Mouse (Mus musculus): ENCODE data around the gene Olfr1371. TPM values are rescaled to one million over a fixed set of nuclear protein-coding genes. Genes with fewer than 3 reads are reported as not detected.
"Not testable (repeated sequence)": the region's sequence is repeated elsewhere in the genome, so short reads cannot be mapped to it uniquely, and the experiment has no call there.

Gene Olfr1371
- total and polyA plus RNA-seq, 2 experiments from 2014 or later = not detected

GRCm38 (mm10) chr11:52223968-52224682 is 10.3 kb upstream of the Olfr1371 start:
- no peaks in the 10 kb centered on the region for H3K27me3 ChIP-seq (ENCODE audit: control insufficient read depth, insufficient read depth, low read length)
- no peak for DNase-seq (ENCODE audit: low spot score)
- 10% methylated on average over 19 of the region's 19 CpGs for WGBS
- H3K36me3 ChIP-seq (replicated peaks; ENCODE audit: control insufficient read depth, insufficient read depth, low read length) = no peaks in the 10 kb centered on the region
- peak; percentile 24; the same call in 1 of the 2 replicates for ATAC-seq (ENCODE audit: insufficient read depth, low read depth)
- H3K4me1 ChIP-seq (ENCODE audit: control insufficient read depth, insufficient read depth) = no peaks in the 10 kb centered on the region
- no peak overlapping the region for H3K27ac ChIP-seq (ENCODE audit: low read depth)
- peak overlapping the region; percentile 16 for H3K4me3 ChIP-seq (ENCODE audit: low read depth, low read length)
- peak overlapping the region; percentile 50 for H3K4me2 ChIP-seq (ENCODE audit: low read depth, low read length)
- H3K9me3 ChIP-seq (replicated peaks; ENCODE audit: control insufficient read depth, low read length) = no peaks in the 10 kb centered on the region
- TF ChIP-seq CTCF (IDR thresholded peaks at IDR 0.05; ENCODE audit: low read depth) (no peak), EP300 (IDR thresholded peaks at IDR 0.05; ENCODE audit: low read depth) (no peak)
- H3K9ac ChIP-seq (replicated peaks; ENCODE audit: low read depth, low read length) = no peak overlapping the region

GRCm38 (mm10) chr11:52222891-52223290 is 9.1 kb upstream of the Olfr1371 start:
- WGBS = 71% methylated on average over 6 of the region's 6 CpGs
- H3K4me1 ChIP-seq (ENCODE audit: control insufficient read depth, insufficient read depth) = no peaks in the 10 kb centered on the region
- H3K4me2 ChIP-seq (ENCODE audit: low read depth, low read length) = no peak overlapping the region
- no peak for TF ChIP-seq EP300 (IDR thresholded peaks at IDR 0.05; ENCODE audit: low read depth)
- peak; percentile 30 for TF ChIP-seq CTCF (IDR thresholded peaks at IDR 0.05; ENCODE audit: low read depth)
- DNase-seq (ENCODE audit: low spot score) = no peak
- H3K27ac ChIP-seq (ENCODE audit: low read depth) = no peak overlapping the region
- no peak for ATAC-seq (ENCODE audit: insufficient read depth, low read depth)
- no peak overlapping the region for H3K9ac ChIP-seq (replicated peaks; ENCODE audit: low read depth, low read length)
- H3K36me3 ChIP-seq (replicated peaks; ENCODE audit: control insufficient read depth, insufficient read depth, low read length) = no peaks in the 10 kb centered on the region
- no peaks in the 10 kb centered on the region for H3K9me3 ChIP-seq (replicated peaks; ENCODE audit: control insufficient read depth, low read length)
- no peak overlapping the region for H3K4me3 ChIP-seq (ENCODE audit: low read depth, low read length)
- H3K27me3 ChIP-seq (ENCODE audit: control insufficient read depth, insufficient read depth, low read length) = no peaks in the 10 kb centered on the region

GRCm38 (mm10) chr11:52221921-52222320 is 8.1 kb upstream of the Olfr1371 start:
- WGBS = 85% methylated on average over 6 of the region's 6 CpGs
- H3K4me3 ChIP-seq (ENCODE audit: low read depth, low read length); H3K36me3 ChIP-seq (replicated peaks; ENCODE audit: control insufficient read depth, insufficient read depth, low read length); H3K9me3 ChIP-seq (replicated peaks; ENCODE audit: control insufficient read depth, low read length); H3K27me3 ChIP-seq (ENCODE audit: control insufficient read depth, insufficient read depth, low read length); H3K27ac ChIP-seq (ENCODE audit: low read depth); ATAC-seq (ENCODE audit: insufficient read depth, low read depth); H3K9ac ChIP-seq (replicated peaks; ENCODE audit: low read depth, low read length); H3K4me1 ChIP-seq (ENCODE audit: control insufficient read depth, insufficient read depth); DNase-seq (ENCODE audit: low spot score); H3K4me2 ChIP-seq (ENCODE audit: low read depth, low read length): not testable (repeated sequence)

GRCm38 (mm10) chr11:52220282-52220681 is 6.5 kb upstream of the Olfr1371 start:
- Histone ChIP-seq H3K27me3 (ENCODE audit: control insufficient read depth, insufficient read depth, low read length) (no peaks in the 10 kb centered on the region), H3K36me3 (replicated peaks; ENCODE audit: control insufficient read depth, insufficient read depth, low read length) (no peaks in the 10 kb centered on the region), H3K9me3 (replicated peaks; ENCODE audit: control insufficient read depth, low read length) (no peaks in the 10 kb centered on the region), H3K4me3 (ENCODE audit: low read depth, low read length) (no peak overlapping the region), H3K4me1 (ENCODE audit: control insufficient read depth, insufficient read depth) (no peaks in the 10 kb centered on the region), H3K27ac (ENCODE audit: low read depth) (no peak overlapping the region), H3K4me2 (ENCODE audit: low read depth, low read length) (no peak overlapping the region), H3K9ac (replicated peaks; ENCODE audit: low read depth, low read length) (no peak overlapping the region)
- 9% methylated on average over 4 of the region's 4 CpGs for WGBS
- peak; percentile 85 for TF ChIP-seq CTCF (IDR thresholded peaks at IDR 0.05; ENCODE audit: low read depth)
- TF ChIP-seq EP300 (IDR thresholded peaks at IDR 0.05; ENCODE audit: low read depth) = no peak
- peak; percentile 60 for DNase-seq (ENCODE audit: low spot score)
- ATAC-seq (ENCODE audit: insufficient read depth, low read depth) = peak; percentile 72

GRCm38 (mm10) chr11:52196496-52197023 is 17.2 kb downstream of the Olfr1371 start:
- not testable (repeated sequence) for H3K4me2 ChIP-seq (ENCODE audit: low read depth, low read length); H3K27me3 ChIP-seq (ENCODE audit: control insufficient read depth, insufficient read depth, low read length); H3K9me3 ChIP-seq (replicated peaks; ENCODE audit: control insufficient read depth, low read length); DNase-seq (ENCODE audit: low spot score); ATAC-seq (ENCODE audit: insufficient read depth, low read depth); H3K9ac ChIP-seq (replicated peaks; ENCODE audit: low read depth, low read length); H3K27ac ChIP-seq (ENCODE audit: low read depth); H3K4me3 ChIP-seq (ENCODE audit: low read depth, low read length); H3K4me1 ChIP-seq (ENCODE audit: control insufficient read depth, insufficient read depth); H3K36me3 ChIP-seq (replicated peaks; ENCODE audit: control insufficient read depth, insufficient read depth, low read length)
- 80% methylated on average over 8 of the region's 8 CpGs for WGBS

GRCm38 (mm10) chr11:52180651-52181050 is 33.1 kb downstream of the Olfr1371 start:
- H3K27ac ChIP-seq (ENCODE audit: low read depth); H3K4me3 ChIP-seq (ENCODE audit: low read depth, low read length); DNase-seq (ENCODE audit: low spot score); ATAC-seq (ENCODE audit: insufficient read depth, low read depth); H3K9ac ChIP-seq (replicated peaks; ENCODE audit: low read depth, low read length); H3K27me3 ChIP-seq (ENCODE audit: control insufficient read depth, insufficient read depth, low read length); H3K36me3 ChIP-seq (replicated peaks; ENCODE audit: control insufficient read depth, insufficient read depth, low read length); H3K9me3 ChIP-seq (replicated peaks; ENCODE audit: control insufficient read depth, low read length); H3K4me2 ChIP-seq (ENCODE audit: low read depth, low read length); H3K4me1 ChIP-seq (ENCODE audit: control insufficient read depth, insufficient read depth): not testable (repeated sequence)
- 78% methylated on average over 4 of the region's 4 CpGs for WGBS
